Mouse (Mus musculus) cerebellum, adult 2 months (tissue): Measurements from ENCODE around the gene Ache.

ENCODE experiments used
- CTCF ChIP-seq: fragments of 200-500 bp; IDR thresholded peaks from 2 replicates; pipeline ENCODE4 v1.5.1; 2011; ENCODE audit warnings: low read depth, mild to moderate bottlenecking, control low read depth, low read length, moderate library complexity, borderline replicate concordance; ENCODE audit not compliant: insufficient read depth
- POLR2A ChIP-seq: fragments of 200-500 bp; IDR thresholded peaks from 2 replicates; pipeline ENCODE4 v1.6.1; 2011; ENCODE audit warnings: low read length, control low read depth, borderline replicate concordance; ENCODE audit not compliant: insufficient read depth

GRCm38 (mm10) chr5:137315084-137315903 is 28.0 kb downstream of the Ache start:
- no peak for TF ChIP-seq POLR2A
- no peak for TF ChIP-seq CTCF
